Mouse (Mus musculus): ENCODE results near the gene Fahd1. TPM values are rescaled to one million over a fixed set of nuclear protein-coding genes. Genes with fewer than 3 reads are reported as not detected.
A peak's percentile ranks its signal among the peaks of the same experiment; 100 is the strongest.

The Fahd1 gene
- polyA plus RNA-seq, 1 experiment from 2014 or later, result 16.7 TPM

DNA sequence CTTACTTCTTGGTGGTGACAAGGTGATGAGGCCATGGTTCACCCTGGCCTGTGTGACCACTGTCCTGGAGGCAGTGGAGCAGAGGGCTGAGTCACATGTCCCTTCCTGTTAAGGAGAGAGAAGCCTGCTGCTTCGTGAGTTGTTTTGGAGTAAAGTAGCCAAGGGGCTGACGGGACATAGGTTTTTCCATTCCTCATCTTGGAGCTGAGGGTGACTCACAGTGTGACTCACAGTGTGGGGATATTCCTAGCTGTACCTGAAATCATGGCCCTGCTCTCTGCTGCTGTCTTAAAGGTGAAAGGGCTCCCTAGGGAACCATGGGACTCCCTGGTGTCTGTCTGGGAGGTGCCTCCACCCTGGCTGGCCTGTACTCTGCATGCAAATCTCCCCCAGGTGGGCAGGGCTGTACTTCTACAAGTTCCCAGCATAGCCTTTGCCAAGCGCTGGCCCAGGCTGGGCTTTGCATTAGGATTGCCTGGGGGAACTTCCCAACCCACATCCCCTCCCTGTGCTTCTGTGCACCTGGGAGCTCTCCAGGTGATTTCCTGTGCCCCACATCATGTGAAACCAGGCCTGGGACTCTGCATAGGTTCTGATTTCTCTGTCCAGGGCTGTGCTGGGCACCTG is 5.8 kb upstream of the Fahd1 start:
- TF ChIP-seq CTCF (IDR thresholded peaks at IDR 0.05) (no peak), EP300 (IDR thresholded peaks at IDR 0.05) (no peak)
- no peaks in the 10 kb centered on the region for H3K27me3 ChIP-seq (replicated peaks; ENCODE audit: insufficient read depth, low read length)
- no peak overlapping the region for H3K4me2 ChIP-seq (replicated peaks; ENCODE audit: low read depth, low read length)
- DNase-seq (ENCODE audit: low spot score) (no peak), ATAC-seq (no peak)
- no peak overlapping the region for H3K27ac ChIP-seq (ENCODE audit: low read length)
- H3K9me3 ChIP-seq (ENCODE audit: low read length), result no peaks in the 10 kb centered on the region
- H3K9ac ChIP-seq (replicated peaks; ENCODE audit: low read depth), result no peak overlapping the region
- 0 out of 2 replicates have a peak, but pooled peaks cover 8% of the 10 kb centered on the region for H3K36me3 ChIP-seq (ENCODE audit: insufficient read depth, low read length)
- no peak overlapping the region for H3K4me3 ChIP-seq (ENCODE audit: low read depth, low read length)
- H3K4me1 ChIP-seq (ENCODE audit: insufficient read depth, low read depth, low read length), result peaks cover 3% of the 10 kb centered on the region; the same call in 1 of the 2 replicates
- WGBS, result 86% methylated on average over 3 of the region's 3 CpGs

DNA sequence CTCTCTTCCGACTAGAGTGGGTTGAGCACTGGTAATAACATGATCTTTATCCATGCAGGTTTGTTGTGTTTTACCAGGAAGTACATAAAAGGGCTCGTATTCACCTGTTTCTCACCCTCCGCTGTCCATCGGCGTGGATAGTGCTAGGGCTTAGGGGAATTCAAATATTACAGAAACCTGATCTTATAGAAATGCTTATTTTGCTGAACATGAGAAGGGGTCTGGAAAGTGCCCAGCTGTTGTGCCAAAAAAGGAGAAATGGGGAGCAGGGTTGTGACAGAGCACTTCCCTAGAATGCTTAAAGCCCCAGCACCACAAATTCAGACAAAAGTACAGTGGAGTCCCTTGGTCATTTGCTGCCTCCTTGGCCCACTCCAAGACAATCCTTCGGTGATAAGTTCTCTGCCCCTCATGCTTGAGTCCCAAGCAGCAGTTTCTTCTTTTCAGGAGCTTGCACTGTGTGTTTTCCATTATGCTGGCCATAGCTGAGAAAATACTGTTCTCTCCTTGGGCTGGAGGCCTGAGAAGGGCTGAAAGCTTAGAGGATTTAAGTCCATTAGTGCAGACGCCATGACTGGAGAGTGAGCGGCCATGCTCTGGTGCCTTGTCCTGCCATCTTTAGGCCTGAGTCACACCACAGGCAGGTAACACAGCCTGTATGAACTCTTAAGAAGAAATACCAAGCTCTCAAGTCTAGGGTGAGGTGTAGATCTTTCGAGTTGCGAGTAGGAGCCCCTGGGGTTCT is 1.4 kb upstream of the Fahd1 start:
- H3K4me3 ChIP-seq (ENCODE audit: low read depth, low read length), result 0 out of 2 replicates have a peak overlapping the region, but pooled peaks have one; percentile 2
- H3K9me3 ChIP-seq (ENCODE audit: low read length), result no peaks in the 10 kb centered on the region
- 0 out of 2 replicates have a peak, but pooled peaks cover 7% of the 10 kb centered on the region for H3K36me3 ChIP-seq (ENCODE audit: insufficient read depth, low read length)
- no peak for DNase-seq (ENCODE audit: low spot score)
- ATAC-seq, result no peak
- 73% methylated on average over 10 of the region's 10 CpGs for WGBS
- H3K9ac ChIP-seq (replicated peaks; ENCODE audit: low read depth), result no peak overlapping the region
- peaks cover 6% of the 10 kb centered on the region; the same call in 1 of the 2 replicates for H3K4me1 ChIP-seq (ENCODE audit: insufficient read depth, low read depth, low read length)
- no peak overlapping the region for H3K27ac ChIP-seq (ENCODE audit: low read length)
- H3K27me3 ChIP-seq (replicated peaks; ENCODE audit: insufficient read depth, low read length), result no peaks in the 10 kb centered on the region
- H3K4me2 ChIP-seq (replicated peaks; ENCODE audit: low read depth, low read length), result peak overlapping the region; percentile 84
- no peak for TF ChIP-seq EP300 (IDR thresholded peaks at IDR 0.05)
- no peak for TF ChIP-seq CTCF (IDR thresholded peaks at IDR 0.05)

DNA sequence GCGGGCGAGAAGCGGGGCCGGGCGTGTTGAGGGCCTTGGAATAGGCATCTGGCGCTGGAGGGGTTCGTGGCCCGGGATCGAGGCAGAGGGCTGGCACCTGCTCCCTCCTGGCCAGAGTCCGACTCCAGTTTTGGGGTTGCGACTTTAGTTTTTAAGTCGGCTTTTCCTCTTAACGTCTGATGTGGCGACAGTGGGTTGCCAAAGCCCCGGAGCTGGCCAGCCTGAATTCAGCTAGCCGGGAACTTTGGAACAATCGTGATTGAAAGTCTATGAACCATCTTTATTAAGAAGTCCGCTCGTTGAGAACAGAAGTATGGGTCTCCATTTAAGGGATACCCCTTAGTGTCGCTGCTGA is 586 bp upstream of the Fahd1 start:
- Histone ChIP-seq H3K27me3 (replicated peaks; ENCODE audit: insufficient read depth, low read length) (no peaks in the 10 kb centered on the region), H3K4me3 (ENCODE audit: low read depth, low read length) (peak overlapping the region; percentile 74), H3K4me1 (ENCODE audit: insufficient read depth, low read depth, low read length) (peaks cover 6% of the 10 kb centered on the region; the same call in 1 of the 2 replicates), H3K4me2 (replicated peaks; ENCODE audit: low read depth, low read length) (peak overlapping the region; percentile 84), H3K27ac (ENCODE audit: low read length) (peak overlapping the region; percentile 89; the same call in 1 of the 2 replicates), H3K9me3 (ENCODE audit: low read length) (no peaks in the 10 kb centered on the region), H3K9ac (replicated peaks; ENCODE audit: low read depth) (peak overlapping the region; percentile 60), H3K36me3 (ENCODE audit: insufficient read depth, low read length) (0 out of 2 replicates have a peak, but pooled peaks cover 7% of the 10 kb centered on the region)
- DNase-seq (ENCODE audit: low spot score) (no peak), ATAC-seq (no peak)
- WGBS, result under 1% methylated on average over 20 of the region's 20 CpGs
- TF ChIP-seq EP300 (IDR thresholded peaks at IDR 0.05) (no peak), CTCF (IDR thresholded peaks at IDR 0.05) (no peak; the same call in 1 of the 2 replicates)

DNA sequence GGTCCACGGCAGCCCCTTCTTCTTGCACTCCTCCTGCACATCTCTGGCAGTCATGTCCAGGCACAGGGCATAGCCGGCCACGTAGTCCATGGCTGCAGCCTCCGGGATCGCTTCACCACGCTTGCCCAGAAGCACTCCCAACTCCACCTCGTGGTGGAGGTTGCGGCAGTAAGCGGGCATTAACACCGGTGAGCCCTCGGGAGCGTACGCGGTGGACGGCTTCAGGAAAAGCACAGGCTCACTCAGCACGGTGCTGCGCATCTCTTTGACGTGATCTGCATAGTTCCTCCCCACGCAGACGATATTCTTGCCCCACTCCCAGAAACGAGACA is 465 bp downstream of the Fahd1 start:
- Histone ChIP-seq H3K4me1 (ENCODE audit: insufficient read depth, low read depth, low read length) (peaks cover 6% of the 10 kb centered on the region; the same call in 1 of the 2 replicates), H3K9ac (replicated peaks; ENCODE audit: low read depth) (peak overlapping the region; percentile 65), H3K36me3 (ENCODE audit: insufficient read depth, low read length) (0 out of 2 replicates have a peak, but pooled peaks cover 7% of the 10 kb centered on the region), H3K4me3 (ENCODE audit: low read depth, low read length) (peak overlapping the region; percentile 74), H3K27ac (ENCODE audit: low read length) (peak overlapping the region; percentile 89), H3K4me2 (replicated peaks; ENCODE audit: low read depth, low read length) (peak overlapping the region; percentile 84), H3K9me3 (ENCODE audit: low read length) (no peaks in the 10 kb centered on the region), H3K27me3 (replicated peaks; ENCODE audit: insufficient read depth, low read length) (no peaks in the 10 kb centered on the region)
- no peak for DNase-seq (ENCODE audit: low spot score)
- under 1% methylated on average over 21 of the region's 21 CpGs for WGBS
- TF ChIP-seq CTCF (IDR thresholded peaks at IDR 0.05) (peak; percentile 76), EP300 (IDR thresholded peaks at IDR 0.05) (no peak)
- ATAC-seq, result peak; percentile 47

DNA sequence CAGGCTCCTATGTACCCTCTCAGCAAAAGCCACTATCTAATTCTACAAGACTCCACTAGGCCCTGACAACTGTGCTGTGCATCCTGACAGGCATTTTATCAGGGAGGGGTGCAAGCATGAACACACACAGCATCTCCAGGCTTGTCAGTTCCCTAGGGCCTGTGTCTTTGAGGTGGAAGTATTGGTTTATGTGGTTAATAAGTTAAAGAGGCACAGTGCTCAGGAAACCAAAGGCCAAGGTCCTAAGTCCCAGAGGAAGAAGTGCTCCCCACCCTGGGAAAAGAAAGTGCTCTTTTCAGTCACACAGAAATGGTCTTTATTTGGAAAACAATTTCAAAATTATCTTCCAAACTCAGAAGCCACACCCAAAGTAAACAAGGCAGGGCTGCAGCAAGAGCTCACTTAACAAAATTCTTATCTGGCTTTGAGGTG is 1.5 kb downstream of the Fahd1 start:
- Histone ChIP-seq H3K27ac (ENCODE audit: low read length) (no peak overlapping the region), H3K4me2 (replicated peaks; ENCODE audit: low read depth, low read length) (peak overlapping the region; percentile 84; the same call in 1 of the 2 replicates), H3K36me3 (ENCODE audit: insufficient read depth, low read length) (0 out of 2 replicates have a peak, but pooled peaks cover 5% of the 10 kb centered on the region), H3K9me3 (ENCODE audit: low read length) (no peaks in the 10 kb centered on the region), H3K4me1 (ENCODE audit: insufficient read depth, low read depth, low read length) (peaks cover 6% of the 10 kb centered on the region; the same call in 1 of the 2 replicates), H3K9ac (replicated peaks; ENCODE audit: low read depth) (no peak overlapping the region), H3K27me3 (replicated peaks; ENCODE audit: insufficient read depth, low read length) (no peaks in the 10 kb centered on the region), H3K4me3 (ENCODE audit: low read depth, low read length) (no peak overlapping the region)
- DNase-seq (ENCODE audit: low spot score) (no peak), ATAC-seq (no peak)
- TF ChIP-seq EP300 (IDR thresholded peaks at IDR 0.05) (no peak), CTCF (IDR thresholded peaks at IDR 0.05) (no peak)

DNA sequence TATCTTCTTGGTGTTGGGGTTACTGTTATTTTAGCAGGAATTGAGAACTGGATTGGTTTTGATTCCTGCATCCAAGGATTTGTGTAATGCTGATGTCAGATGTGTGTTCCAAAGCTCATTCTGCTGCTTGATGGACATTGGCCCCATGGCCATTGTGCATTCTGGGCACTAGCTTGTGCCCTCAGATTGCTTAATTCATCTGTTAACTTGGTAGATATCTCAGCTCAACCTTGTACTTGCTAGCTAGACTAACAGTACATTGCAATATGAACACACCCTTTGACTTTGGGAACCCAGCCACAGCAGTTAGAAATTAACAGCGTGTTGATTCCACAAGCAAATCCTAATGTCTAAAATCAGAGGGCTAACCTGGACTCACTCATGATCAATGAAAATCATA is 2.8 kb downstream of the Fahd1 start:
- Histone ChIP-seq H3K9ac (replicated peaks; ENCODE audit: low read depth) (no peak overlapping the region), H3K36me3 (ENCODE audit: insufficient read depth, low read length) (no peaks in the 10 kb centered on the region), H3K27ac (ENCODE audit: low read length) (no peak overlapping the region), H3K4me2 (replicated peaks; ENCODE audit: low read depth, low read length) (no peak overlapping the region), H3K4me1 (ENCODE audit: insufficient read depth, low read depth, low read length) (peaks cover 6% of the 10 kb centered on the region; the same call in 1 of the 2 replicates), H3K27me3 (replicated peaks; ENCODE audit: insufficient read depth, low read length) (no peaks in the 10 kb centered on the region), H3K9me3 (ENCODE audit: low read length) (no peaks in the 10 kb centered on the region), H3K4me3 (ENCODE audit: low read depth, low read length) (no peak overlapping the region)
- WGBS, result 92% methylated on average over 1 of the region's 1 CpGs
- TF ChIP-seq EP300 (IDR thresholded peaks at IDR 0.05) (no peak), CTCF (IDR thresholded peaks at IDR 0.05) (no peak)
- ATAC-seq, result no peak
- no peak for DNase-seq (ENCODE audit: low spot score)
